Mouse (Mus musculus): ENCODE results near the gene Olfr492.

The Olfr492 gene

DNA sequence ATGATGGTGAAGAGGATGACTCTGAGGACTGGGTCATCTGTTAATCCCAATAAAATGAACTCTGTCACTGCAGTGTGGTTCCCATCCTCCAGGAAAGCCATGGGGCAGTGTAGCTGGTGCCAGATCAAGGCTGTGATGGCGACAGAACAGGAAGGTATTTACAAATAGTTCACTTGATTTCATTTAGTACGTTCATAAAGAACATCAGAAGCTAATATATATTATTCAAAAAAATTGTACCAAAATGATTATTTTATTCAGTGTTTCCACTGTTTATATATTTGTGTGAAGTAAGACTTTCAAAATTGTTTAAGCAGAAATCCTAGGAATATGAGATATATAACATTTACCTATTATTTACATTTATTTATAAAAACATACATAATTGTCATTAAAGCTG lies at the start of gene Olfr492:
Gene Olfr492, minus strand, starts transcription at position 101 of the 400 bp plus-strand sequence.
- no peak for DNase-seq (ENCODE audit: low read depth)

DNA sequence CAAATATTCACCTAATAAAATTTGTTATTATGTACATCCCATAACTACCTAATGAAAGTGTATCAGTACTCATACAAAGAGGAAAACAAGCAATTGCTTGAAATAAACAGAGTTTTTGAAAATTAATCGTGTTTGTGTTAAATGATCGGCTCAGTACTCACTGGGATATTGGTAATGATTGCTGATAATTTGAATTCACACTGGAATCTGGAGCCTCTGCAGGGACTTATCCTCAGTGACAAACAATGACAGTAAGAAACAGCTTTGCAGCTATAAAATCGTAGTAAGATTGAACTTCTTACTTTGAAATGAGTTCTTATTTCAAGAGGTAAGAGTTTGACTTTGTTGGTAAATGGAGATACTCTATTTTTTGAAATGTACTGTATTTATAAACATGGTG lies 41.6 kb upstream of the Olfr492 start, which contains the start of gene Olfr494:
Gene Olfr494, plus strand, starts transcription at position 301 of the 400 bp plus-strand sequence.
- DNase-seq (ENCODE audit: low read depth), result no peak

DNA sequence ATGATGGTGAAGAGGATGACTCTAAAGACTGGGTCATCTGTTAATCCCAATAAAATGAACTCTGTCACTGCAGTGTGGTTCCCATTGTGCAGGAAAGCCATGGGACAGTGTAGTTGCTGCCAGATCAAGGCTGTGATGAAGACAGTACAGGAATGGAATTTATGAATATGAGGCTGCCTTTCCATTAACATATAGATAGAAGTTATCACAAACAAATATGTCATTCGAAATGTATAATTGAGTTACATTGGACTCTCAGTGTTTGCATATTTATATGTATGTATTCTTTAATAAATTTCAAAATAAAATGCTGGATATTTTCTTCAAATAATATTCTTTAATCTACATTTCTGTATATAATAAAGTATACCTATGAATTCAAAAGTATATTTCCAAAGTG lies 23.4 kb upstream of the Olfr492 start, which contains the start of gene Olfr493:
Gene Olfr493, minus strand, starts transcription at position 101 of the 400 bp plus-strand sequence.
- no peak for DNase-seq (ENCODE audit: low read depth)

DNA sequence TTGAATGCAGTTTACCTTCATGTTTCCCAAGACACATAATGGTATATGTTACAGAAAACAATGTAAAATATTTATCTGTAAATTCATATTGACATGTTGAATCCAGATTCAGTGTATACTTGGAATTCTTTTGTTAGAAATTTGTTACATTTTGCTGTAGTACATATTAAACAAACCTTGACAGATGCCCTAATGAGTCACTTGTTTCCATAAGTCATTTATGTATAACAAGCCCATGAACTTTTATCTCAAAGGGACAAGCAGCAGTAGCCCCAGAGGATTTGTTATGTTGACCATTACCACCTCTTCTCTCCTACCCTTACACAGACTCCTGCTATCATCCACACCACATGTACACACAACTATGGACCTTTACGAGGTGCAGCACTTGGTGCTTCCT lies 10.3 kb downstream of the Olfr492 start, which contains the start of gene Olfr491:
Gene Olfr491, plus strand, starts transcription at position 301 of the 400 bp plus-strand sequence.
- DNase-seq (ENCODE audit: low read depth), result no peak

DNA sequence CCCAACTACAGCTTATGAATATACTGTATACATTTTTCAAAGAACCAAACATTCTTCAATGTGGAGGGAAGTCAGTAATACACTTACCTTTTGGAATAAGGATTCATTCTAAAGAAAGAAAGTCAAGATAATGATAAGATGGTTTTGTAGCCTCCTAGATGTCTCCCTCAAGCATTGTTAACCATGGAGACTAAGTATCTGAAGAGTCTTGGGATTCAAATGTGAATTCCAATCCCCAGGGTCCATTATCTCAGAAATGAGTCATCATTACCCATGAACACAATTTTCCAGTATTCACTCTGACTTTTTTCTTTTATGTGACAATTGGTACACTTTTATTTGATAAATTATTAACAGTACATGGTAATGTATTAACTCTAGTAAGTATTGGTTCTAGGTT lies 34.6 kb downstream of the Olfr492 start, which contains the start of gene Olfr490:
Gene Olfr490, minus strand, starts transcription at position 101 of the 400 bp plus-strand sequence.
- no peak for DNase-seq (ENCODE audit: low read depth)

Measured in c-Kit-positive CD71-negative TER-119-negative erythroid progenitor cells, embryonic 14.5 days (primary cell).